Mouse (Mus musculus): ENCODE data around the gene Lce1a2. TPM values are rescaled to one million over a fixed set of nuclear protein-coding genes. Genes with fewer than 3 reads are reported as not detected.
"Not testable (repeated sequence)": the region's sequence is repeated elsewhere in the genome, so short reads cannot be mapped to it uniquely, and the experiment has no call there.

Lce1a2 gene
- total RNA-seq (2021): not detected

DNA sequence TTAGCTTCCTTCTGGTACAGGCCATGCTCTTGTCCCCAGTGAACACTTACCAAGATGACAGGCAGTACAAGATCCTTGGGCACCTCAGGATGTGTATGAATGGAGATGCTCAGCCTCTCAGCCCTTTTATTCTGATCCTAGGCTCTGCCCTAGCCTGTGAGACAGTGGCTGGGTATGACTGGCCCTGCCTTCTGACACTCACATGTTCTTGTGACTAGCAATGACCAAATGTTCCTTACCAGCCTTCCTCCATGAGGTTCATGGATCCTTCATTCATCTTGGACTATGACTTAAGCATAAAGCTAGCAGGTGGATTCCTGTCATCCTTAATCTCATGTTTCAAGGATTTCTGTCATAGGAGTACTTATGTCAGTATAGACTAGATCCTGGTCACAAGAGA is at the start of gene Lce1a2:
TSS of gene Lce1a2 (minus strand) at position 101 of the 400 bp plus-strand sequence.
- no peak for DNase-seq

DNA sequence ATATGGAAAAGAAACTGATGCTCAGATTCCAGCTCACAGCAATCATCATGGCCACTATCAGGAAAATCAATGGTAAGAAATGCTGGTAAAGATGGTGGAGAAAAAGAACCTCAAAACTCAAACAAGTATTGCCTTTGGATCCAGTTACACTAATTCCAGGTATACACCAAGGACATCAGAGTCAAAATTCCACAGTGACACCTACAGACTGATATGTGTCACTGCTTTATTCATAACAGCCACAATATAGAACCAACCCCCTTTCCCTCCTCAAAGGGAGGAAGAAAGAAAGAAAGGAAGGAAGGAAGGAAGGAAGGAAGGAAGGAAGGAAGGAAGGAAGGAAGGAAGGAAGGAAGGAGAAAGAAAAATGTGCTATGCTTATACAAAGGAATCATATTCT is 45.0 kb upstream of the Lce1a2 start:
- DNase-seq: no peak

- no peak for DNase-seq
Measured at GRCm38 (mm10) chr3:92708974-92709373, 38.9 kb upstream of the Lce1a2 start, which contains the start of gene Lce1e. Gene Lce1e, minus strand, starts transcription at chr3:92709074.

- no peak for DNase-seq
Measured at GRCm38 (mm10) chr3:92694613-92695012, 24.5 kb upstream of the Lce1a2 start.

- no peak for DNase-seq
Measured at GRCm38 (mm10) chr3:92691688-92692087, 21.6 kb upstream of the Lce1a2 start.

- not testable (repeated sequence) for DNase-seq
Measured at GRCm38 (mm10) chr3:92689154-92689553, 19.0 kb upstream of the Lce1a2 start.

DNA sequence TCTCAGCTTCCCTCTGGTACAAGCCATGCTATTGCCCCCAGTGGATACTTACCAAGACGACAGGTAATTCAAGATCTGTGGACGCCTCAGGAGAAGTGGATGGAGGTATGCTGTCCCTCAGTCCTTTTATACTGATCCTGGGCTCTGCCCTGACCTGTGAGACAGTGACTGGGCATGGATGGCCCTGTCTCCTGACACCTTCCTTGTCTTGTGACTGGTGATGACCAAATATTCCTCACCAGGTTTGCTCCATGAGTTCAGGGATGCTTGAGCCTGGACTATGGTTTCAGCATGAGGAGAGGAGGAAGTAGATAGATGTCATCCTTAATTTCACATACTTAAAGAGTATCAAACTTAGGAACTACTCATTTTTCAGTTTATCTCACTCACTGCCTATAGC is 17.0 kb upstream of the Lce1a2 start, which contains the start of gene Lce1d:
TSS of gene Lce1d (minus strand) at position 101 of the 400 bp plus-strand sequence.
- no peak for DNase-seq

DNA sequence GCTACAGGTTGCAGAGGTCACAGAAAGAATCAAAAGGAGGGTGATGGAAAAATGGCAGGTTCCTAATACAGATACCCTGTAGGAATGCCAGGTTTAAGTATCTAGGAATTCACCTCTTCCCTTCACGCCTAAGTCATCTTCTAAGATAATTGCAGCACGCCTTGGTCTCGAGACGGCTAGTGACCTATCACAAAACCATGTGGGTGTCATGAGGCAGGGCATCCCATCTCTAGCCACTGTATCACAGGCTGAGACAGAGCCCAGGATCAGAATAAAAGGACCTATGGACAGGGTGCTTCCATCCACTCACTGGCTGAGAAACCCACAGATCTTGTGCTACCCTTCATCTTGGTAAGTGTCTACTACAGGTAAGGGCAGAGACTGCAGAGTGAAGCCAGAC is 8.8 kb upstream of the Lce1a2 start, which contains the start of gene Lce1c:
TSS of gene Lce1c (plus strand) at position 301 of the 400 bp plus-strand sequence.
- DNase-seq: no peak

DNA sequence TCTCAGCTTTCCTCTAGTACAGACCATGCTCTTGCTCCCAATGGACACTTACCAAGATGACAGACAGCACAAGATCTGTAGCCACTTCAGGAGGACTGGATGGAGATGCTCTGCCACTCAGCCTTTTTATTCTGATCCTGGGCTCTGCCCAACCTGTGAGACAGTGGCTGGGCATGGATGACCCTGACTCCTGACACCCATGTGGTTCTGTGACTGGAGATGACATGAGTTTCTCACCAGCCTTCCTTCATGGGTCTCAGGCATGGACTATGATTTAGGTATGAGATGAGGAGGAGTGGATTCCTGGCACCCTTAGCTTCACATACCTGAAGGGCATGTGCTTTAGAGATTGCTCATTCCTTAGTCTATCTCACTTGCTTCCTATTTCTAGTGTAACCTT is 13.3 kb downstream of the Lce1a2 start, which contains the start of gene Lce1b:
TSS of gene Lce1b (minus strand) at position 101 of the 400 bp plus-strand sequence.
- no peak for DNase-seq

DNA sequence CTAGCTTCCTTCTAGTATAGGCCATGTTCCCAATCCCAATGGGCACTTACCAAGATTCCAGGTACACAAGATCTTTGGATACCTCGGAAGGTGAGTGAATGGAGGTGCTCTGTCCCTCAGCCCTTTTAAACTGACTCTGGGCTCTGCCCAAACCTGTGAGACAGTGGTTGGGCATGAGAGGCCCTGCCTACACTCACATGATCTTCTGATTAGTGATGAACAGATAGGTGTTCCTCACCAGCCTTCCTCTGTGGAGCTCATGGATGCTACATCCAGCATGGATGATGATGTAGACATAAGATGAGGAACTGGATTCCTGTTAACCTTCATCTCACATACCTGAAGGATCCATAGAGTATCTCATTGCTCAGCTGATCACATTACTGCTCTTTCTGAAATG is 21.9 kb downstream of the Lce1a2 start, which contains the start of gene Lce1a1:
TSS of gene Lce1a1 (minus strand) at position 101 of the 400 bp plus-strand sequence.
- DNase-seq: no peak

- DNase-seq: no peak
Measured at GRCm38 (mm10) chr3:92639854-92640253, 30.3 kb downstream of the Lce1a2 start.

DNA sequence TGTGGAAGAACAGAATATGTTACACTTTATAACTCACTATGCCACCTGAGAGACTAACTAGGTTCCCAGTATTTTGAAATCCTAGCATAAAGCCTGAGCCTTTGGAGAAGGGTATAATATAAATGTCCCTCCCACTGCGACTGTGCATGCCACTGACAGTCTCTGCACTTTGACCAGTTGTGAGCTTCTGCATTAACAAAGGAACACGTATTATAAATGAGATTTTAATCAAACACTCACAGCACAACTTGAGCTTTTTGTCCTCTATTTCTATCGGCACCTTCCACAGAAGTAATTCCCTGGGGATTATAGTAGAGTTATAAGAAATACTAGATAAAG is 31.5 kb downstream of the Lce1a2 start:
- no peak for DNase-seq

DNA sequence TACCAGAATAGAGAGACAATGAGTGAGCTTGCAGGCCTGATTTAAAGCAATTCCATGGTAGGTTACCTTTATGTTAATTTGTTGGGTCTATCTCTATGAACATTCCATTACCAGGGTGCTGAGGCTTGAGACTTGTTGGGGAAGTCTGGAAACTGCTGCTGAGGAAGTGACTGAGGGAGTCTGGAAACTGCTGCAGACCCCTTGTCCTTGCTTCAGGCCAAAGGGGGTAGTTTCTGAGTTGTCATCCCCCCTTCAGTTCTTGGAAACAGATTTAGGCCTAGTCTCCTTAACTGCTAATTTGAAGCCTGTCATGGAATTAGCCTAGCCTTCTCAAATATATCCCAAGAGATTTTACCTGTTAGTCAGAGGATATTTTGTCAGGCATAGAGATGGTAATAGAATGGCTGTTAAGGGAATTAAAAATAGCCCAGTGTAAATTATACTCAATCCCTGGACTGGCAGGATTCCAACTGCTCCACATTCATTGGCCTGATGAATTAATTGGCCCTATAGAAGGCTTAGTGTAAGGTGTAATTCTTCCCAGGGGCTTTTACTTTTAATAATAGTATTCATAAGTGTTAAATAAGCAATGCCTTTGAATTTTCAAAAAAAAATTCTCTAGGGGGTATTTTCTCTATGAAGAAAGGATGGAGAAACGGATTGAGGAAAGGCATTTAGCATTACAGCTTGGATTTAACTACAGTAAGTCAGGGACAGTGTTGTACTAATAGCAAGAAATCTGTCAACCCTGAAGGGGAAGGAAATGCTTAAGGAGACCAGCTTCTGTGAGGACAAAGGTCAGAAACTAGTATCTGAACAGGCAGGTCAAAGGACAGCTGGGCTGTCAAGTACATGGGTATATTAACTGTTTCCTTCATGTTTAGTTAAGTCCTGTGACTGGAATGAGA is 32.1 kb downstream of the Lce1a2 start:
- no peak for DNase-seq

DNA sequence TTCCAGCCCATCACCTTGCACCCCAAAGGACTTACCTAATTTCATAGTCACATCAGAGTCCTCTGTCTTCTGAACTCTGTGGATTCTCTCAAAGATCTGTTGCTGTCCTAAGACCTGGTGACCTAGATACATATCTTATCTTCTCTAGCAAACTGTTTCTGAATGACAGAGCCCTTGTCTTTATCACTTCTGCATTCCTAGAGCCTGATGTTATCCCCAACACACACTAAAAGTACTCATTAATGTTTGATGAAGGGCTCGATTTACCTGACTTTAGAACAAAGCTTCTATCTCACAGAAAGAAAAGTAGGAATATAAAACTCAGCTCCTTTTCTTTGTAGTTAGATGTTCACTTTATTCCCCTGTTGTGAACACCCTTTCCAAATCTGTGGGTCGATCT is 48.6 kb downstream of the Lce1a2 start, which contains the start of gene Lce6a:
TSS of gene Lce6a (minus strand) at position 101 of the 400 bp plus-strand sequence.
- DNase-seq: no peak

Other genes with a start within 250 kb of the Lce1a2 start
- gene Gm9774, start 240.9 kb downstream of the Lce1a2 start, total RNA-seq (2021): 1 to 10 TPM; 1.2 to 3.7 TPM
- not detected for gene Sprr2k, start 237.7 kb downstream of the Lce1a2 start, total RNA-seq (2021)
- gene Sprr1b, start 231.5 kb downstream of the Lce1a2 start, total RNA-seq (2021): not detected
- not detected for gene Sprr3, start 211.6 kb downstream of the Lce1a2 start, total RNA-seq (2021)
- not detected for gene Sprr1a, start 184.4 kb downstream of the Lce1a2 start, total RNA-seq (2021)
- not detected for gene Sprr4, start 169.8 kb downstream of the Lce1a2 start, total RNA-seq (2021)
- not detected for gene 2310046K23Rik, start 135.8 kb downstream of the Lce1a2 start, total RNA-seq (2021)
- not detected for gene Ivl, start 96.6 kb downstream of the Lce1a2 start, total RNA-seq (2021)
- not detected for gene Smcp, start 81.3 kb downstream of the Lce1a2 start, total RNA-seq (2021)
- gene 2210017I01Rik, start 62.8 kb downstream of the Lce1a2 start, total RNA-seq (2021): not detected
- gene Lce6a, start 48.7 kb downstream of the Lce1a2 start, total RNA-seq (2021): not detected
- gene Lce1a1, start 22.0 kb downstream of the Lce1a2 start, total RNA-seq (2021): not detected
- not detected for gene Lce1b, start 13.4 kb downstream of the Lce1a2 start, total RNA-seq (2021)
- not detected for gene Lce1c, start 8.9 kb upstream of the Lce1a2 start, total RNA-seq (2021)
- not detected for gene Lce1d, start 16.9 kb upstream of the Lce1a2 start, total RNA-seq (2021)
- not detected for gene Lce1e, start 38.8 kb upstream of the Lce1a2 start, total RNA-seq (2021)
- not detected for gene Lce1f, start 50.0 kb upstream of the Lce1a2 start, total RNA-seq (2021)
- not detected for gene Gm38119, start 68.8 kb upstream of the Lce1a2 start, total RNA-seq (2021)
- gene Lce1g, start 82.0 kb upstream of the Lce1a2 start, total RNA-seq (2021): not detected
- not detected for gene Lce1h, start 94.8 kb upstream of the Lce1a2 start, total RNA-seq (2021)
- gene Lce1i, start 108.6 kb upstream of the Lce1a2 start, total RNA-seq (2021): not detected
- not detected for gene Lce1j, start 120.2 kb upstream of the Lce1a2 start, total RNA-seq (2021)
- gene Lce1k, start 137.6 kb upstream of the Lce1a2 start, total RNA-seq (2021): not detected
- gene Kprp, start 156.9 kb upstream of the Lce1a2 start, total RNA-seq (2021): not detected
- not detected for gene Lce1l, start 181.0 kb upstream of the Lce1a2 start, total RNA-seq (2021)
- not detected for gene 2310050C09Rik, start 199.9 kb upstream of the Lce1a2 start, total RNA-seq (2021)

Measured in layer of hippocampus, postnatal 36 days (tissue).